Mouse (Mus musculus) CH12.LX (cell line): ENCODE data around the gene Dagla. TPM values are rescaled to one million over a fixed set of nuclear protein-coding genes. Genes with fewer than 3 reads are reported as not detected.

ENCODE experiments used
- DNase-seq: peaks from one replicate; pipeline ENCODE4 v3.0.0-alpha.2; 2013; ENCODE audit errors: extremely low read depth
- H3K27ac ChIP-seq: 2 replicates; pipeline ENCODE4 v1.5.1; 2012; ENCODE audit warnings: low read depth, mild to moderate bottlenecking, control low read depth, moderate library complexity; ENCODE audit not compliant: insufficient read depth
- H3K27me3 ChIP-seq: replicated peaks from 2 replicates; pipeline ENCODE3; 2012; ENCODE audit warnings: inconsistent platforms
- H3K36me3 ChIP-seq, 2 experiments: replicated peaks in 1 of 2; 2 replicates each; pipeline versions ENCODE3 to v1.6.1; 2012; ENCODE audit warnings: inconsistent platforms in 1 of 2, low read length in 1 of 2, mild to moderate bottlenecking in 1 of 2, mixed read lengths in 1 of 2, moderate library complexity in 1 of 2; ENCODE audit not compliant: control insufficient read depth in 1 of 2, insufficient read depth in 1 of 2
- H3K4me1 ChIP-seq, 2 experiments: 2 replicates each; pipeline ENCODE4 v1.6.1; 2012; ENCODE audit warnings: inconsistent platforms in 1 of 2, moderate library complexity in 1 of 2; ENCODE audit not compliant: insufficient read depth in 2 of 2, control insufficient read depth in 1 of 2
- H3K4me2 ChIP-seq: 2 replicates; pipeline ENCODE4 v1.6.1; 2012; ENCODE audit warnings: low read depth, mild to moderate bottlenecking, control low read depth; ENCODE audit not compliant: poor library complexity, insufficient read depth, severe bottlenecking
- H3K4me3 ChIP-seq, 3 experiments: fragments of 150-350 bp in 1 of 3; sonication (generic) in 1 of 3; replicated peaks in 1 of 3; 2 replicates each; pipeline versions ENCODE3 to v1.5.1; 2011 to 2012; ENCODE audit warnings: low read depth in 2 of 3, low read length in 2 of 3, mild to moderate bottlenecking in 2 of 3, moderate library complexity in 2 of 3, control low read depth in 1 of 3, improper control_type of control experiment in 1 of 3, inconsistent platforms in 1 of 3, mixed read lengths in 1 of 3; ENCODE audit not compliant: poor library complexity in 1 of 3
- H3K79me2 ChIP-seq: replicated peaks from 2 replicates; pipeline ENCODE4 v1.6.1; 2012; ENCODE audit warnings: mild to moderate bottlenecking, moderate library complexity; ENCODE audit not compliant: control insufficient read depth, poor library complexity, insufficient read depth, severe bottlenecking; ENCODE audit errors: extremely low read depth
- H3K9ac ChIP-seq: 2 replicates; pipeline ENCODE4 v1.6.1; 2012; ENCODE audit warnings: low read depth, mild to moderate bottlenecking, control low read depth, moderate library complexity; ENCODE audit not compliant: insufficient read depth
- H3K9me3 ChIP-seq: replicated peaks from 2 replicates; pipeline ENCODE3; 2012; ENCODE audit warnings: low read length, inconsistent platforms, mixed read lengths
- CHD2 ChIP-seq: IDR thresholded peaks from 2 replicates; pipeline ENCODE4 v1.6.1; 2011; ENCODE audit warnings: low read length, improper control_type of control experiment
- CTCF ChIP-seq, 2 experiments: IDR thresholded peaks in 1 of 2; conservative IDR thresholded peaks in 1 of 2; 2 replicates each; pipeline ENCODE4 v1.5.1; 2011 to 2012; ENCODE audit warnings: low read depth in 2 of 2, low read length in 2 of 2, improper control_type of control experiment in 1 of 2, inconsistent platforms in 1 of 2, mild to moderate bottlenecking in 1 of 2, moderate library complexity in 1 of 2
- EP300 ChIP-seq: IDR thresholded peaks from 2 replicates; pipeline ENCODE4 v1.6.1; 2011; ENCODE audit warnings: low read length, improper control_type of control experiment
- ETS1 ChIP-seq: conservative IDR thresholded peaks from 2 replicates; pipeline ENCODE4 v1.6.1; 2012; ENCODE audit warnings: low read depth, mild to moderate bottlenecking, inconsistent platforms, low read length, improper control_type of control experiment, moderate library complexity
- HCFC1 ChIP-seq: IDR thresholded peaks from 2 replicates; pipeline ENCODE4 v1.6.1; 2012; ENCODE audit warnings: low read depth, mild to moderate bottlenecking, inconsistent platforms, low read length, improper control_type of control experiment
- IRF4 ChIP-seq: IDR thresholded peaks from 2 replicates; pipeline ENCODE4 v1.6.1; 2014; ENCODE audit warnings: low read depth, mild to moderate bottlenecking, inconsistent platforms, low read length, improper control_type of control experiment
- JUND ChIP-seq: conservative IDR thresholded peaks from 2 replicates; pipeline ENCODE4 v1.6.1; 2011; ENCODE audit warnings: low read depth, low read length, improper control_type of control experiment
- MAFK ChIP-seq: IDR thresholded peaks from 2 replicates; pipeline ENCODE4 v1.6.1; 2011; ENCODE audit warnings: low read length, improper control_type of control experiment; ENCODE audit not compliant: insufficient replicate concordance
- MAZ ChIP-seq: IDR thresholded peaks from 2 replicates; pipeline ENCODE4 v1.6.1; 2012; ENCODE audit warnings: low read depth, mild to moderate bottlenecking, inconsistent platforms, low read length, improper control_type of control experiment, moderate library complexity
- MXI1 ChIP-seq: IDR thresholded peaks from 2 replicates; pipeline ENCODE4 v1.6.1; 2011; ENCODE audit warnings: mild to moderate bottlenecking, low read depth, low read length, improper control_type of control experiment
- MYC ChIP-seq: IDR thresholded peaks from 2 replicates; pipeline ENCODE4 v1.6.1; 2011; ENCODE audit warnings: low read depth, mild to moderate bottlenecking, improper control_type of control experiment, low read length
- PAX5 ChIP-seq: IDR thresholded peaks from 2 replicates; pipeline ENCODE4 v1.6.1; 2012; ENCODE audit warnings: low read length, inconsistent platforms, mixed read lengths
- POLR2AphosphoS2 ChIP-seq: IDR thresholded peaks from 2 replicates; pipeline ENCODE4 v1.6.1; 2011; ENCODE audit warnings: low read depth, low read length, improper control_type of control experiment
- RAD21 ChIP-seq: IDR thresholded peaks from 2 replicates; pipeline ENCODE4 v1.6.1; 2011; ENCODE audit warnings: low read depth, mild to moderate bottlenecking, low read length, improper control_type of control experiment, moderate library complexity
- RCOR1 ChIP-seq: conservative IDR thresholded peaks from 2 replicates; pipeline ENCODE4 v1.6.1; 2012; ENCODE audit warnings: low read depth, mild to moderate bottlenecking, inconsistent platforms, low read length, improper control_type of control experiment
- TBP ChIP-seq: conservative IDR thresholded peaks from 2 replicates; pipeline ENCODE4 v1.6.1; 2011; ENCODE audit warnings: low read depth, low read length, improper control_type of control experiment
- TCF12 ChIP-seq: IDR thresholded peaks from 2 replicates; pipeline ENCODE4 v1.6.1; 2014; ENCODE audit warnings: low read depth, mild to moderate bottlenecking, inconsistent platforms, low read length, improper control_type of control experiment
- USF1 ChIP-seq: IDR thresholded peaks from 2 replicates; pipeline ENCODE4 v1.6.1; 2014; ENCODE audit warnings: low read depth, mild to moderate bottlenecking, inconsistent platforms, low read length, improper control_type of control experiment
- USF2 ChIP-seq: conservative IDR thresholded peaks from 2 replicates; pipeline ENCODE4 v1.6.1; 2011; ENCODE audit warnings: low read depth, low read length, improper control_type of control experiment
- ZKSCAN1 ChIP-seq: IDR thresholded peaks from 2 replicates; pipeline ENCODE4 v1.6.1; 2012; ENCODE audit warnings: low read depth, inconsistent platforms, low read length, improper control_type of control experiment, borderline replicate concordance
- dilution Hi-C: fragments of 300-500 bp; cut with MboI; formaldehyde crosslinking; loops from 2 replicates; pipeline ENCODE4 v1.14.3; 2020; ENCODE audit warnings: low sequenced_read_pairs; ENCODE audit not compliant: extremely low pct_unique_long_range_greater_than_20kb, extremely low pct_ligation_motif_present
- in situ Hi-C: fragments of 300-500 bp; cut with MboI; formaldehyde crosslinking; loops from 3 replicates; pipeline ENCODE4 v1.14.3; 2019; ENCODE audit warnings: low sequenced_read_pairs, low pct_ligation_motif_present, low pct_unique_long_range_greater_than_20kb, mixed read lengths
- polyA plus RNA-seq: library from polyadenylated mRNA; unstranded; fragments of >175 nt; gene quantifications from 2 replicates; pipeline ENCODE4 v1.2.1, GENCODE M21; 2012; ENCODE audit warnings: low read depth; ENCODE audit not compliant: insufficient read length
- total RNA-seq, 2 experiments: library from RNA; depleted of rRNA; stranded (reverse); fragments of 300-350 nt in 1 of 2; fragments of >200 nt in 1 of 2; gene quantifications; 2 replicates each; pipeline ENCODE4 v1.2.3; 2012 to 2014

The Dagla gene
- total and polyA plus RNA-seq, 3 experiments: 0.21 to 0.55 TPM; not detected in 1

GRCm38 (mm10) chr19:10267953-10268352, 36.7 kb downstream of the Dagla start:
- dilution Hi-C loops: no loop called here
- in situ Hi-C loops: loop anchor here (5.0 kb wide), 1 partner anchor 39 kb away; no protein-coding TSS in a partner anchor
- TF ChIP-seq JUND (no peak), CHD2 (no peak), TCF12 (no peak), MAZ (no peak), MXI1 (no peak), RCOR1 (no peak), RAD21 (no peak), ETS1 (no peak), USF2 (no peak), EP300 (no peak), TBP (no peak), USF1 (no peak), ZKSCAN1 (no peak), POLR2AphosphoS2 (no peak), CTCF (conservative IDR thresholded peaks at IDR 0.05 in 1 of 2, IDR thresholded peaks at IDR 0.05 in 1 of 2; ENCODE audit: low read depth in 2 of 2, low read length in 2 of 2) (no peak), MYC (no peak), IRF4 (no peak), MAFK (no peak)

GRCm38 (mm10) chr19:10267057-10267456, 37.6 kb downstream of the Dagla start:
- dilution Hi-C loops: no loop called here
- H3K4me1 ChIP-seq: peaks cover 17 to 33% of the 10 kb centered on the region in 2 experiments
- TF ChIP-seq MAZ (no peak), PAX5 (no peak), TBP (no peak), HCFC1 (no peak)
- TF ChIP-seq, all 38 proteins: peak for 0
- H3K36me3 ChIP-seq: no peaks in the 10 kb centered on the region
- H3K27ac ChIP-seq: no peak overlapping the region
- DNase-seq: no peak
- H3K27me3 ChIP-seq: peaks cover 58% of the 10 kb centered on the region
- H3K9ac ChIP-seq: no peak overlapping the region
- in situ Hi-C loops: loop anchor here (5.0 kb wide), 1 partner anchor 40 kb away; no protein-coding TSS in a partner anchor
- H3K79me2 ChIP-seq: no peaks in the 10 kb centered on the region
- H3K9me3 ChIP-seq: no peaks in the 10 kb centered on the region
- H3K4me3 ChIP-seq: no peak overlapping the region
- H3K4me2 ChIP-seq: no peak overlapping the region

More at GRCm38 (mm10) chr19:10267953-10268352, 36.7 kb downstream of the Dagla start:
- H3K36me3 ChIP-seq: no peaks in the 10 kb centered on the region
- no peaks in the 10 kb centered on the region for H3K79me2 ChIP-seq
- H3K9me3 ChIP-seq: no peaks in the 10 kb centered on the region
- no peak overlapping the region for H3K27ac ChIP-seq
- no peak overlapping the region for H3K4me2 ChIP-seq
- H3K4me3 ChIP-seq: no peak overlapping the region
- no peak overlapping the region for H3K9ac ChIP-seq
- H3K27me3 ChIP-seq: peaks cover 49% of the 10 kb centered on the region
- peaks cover 17 to 33% of the 10 kb centered on the region in 2 experiments for H3K4me1 ChIP-seq
- no peak for DNase-seq
